Mouse (Mus musculus) intestine, embryonic 16.5 days (tissue): Measurements from ENCODE around the gene Clnk. TPM values are rescaled to one million over a fixed set of nuclear protein-coding genes. Genes with fewer than 3 reads are reported as not detected.

Experiments
- ATAC-seq: fragments of 200-750 bp; cut with Nextera tagmentation; 2 replicates; pipeline ENCODE4 v1.8.0; 2017; ENCODE audit warnings: moderate TSS enrichment, moderate library complexity
- H3K27ac ChIP-seq: fragments of 300-500 bp; sonication (generic); 2 replicates; pipeline ENCODE4 v1.5.1; 2014; ENCODE audit warnings: mild to moderate bottlenecking, low read length
- H3K27me3 ChIP-seq: fragments of 300-500 bp; sonication (generic); replicated peaks from 2 replicates; pipeline ENCODE4 v1.6.1; 2014; ENCODE audit warnings: low read length, control low read depth, mixed read lengths; ENCODE audit not compliant: control insufficient read depth, insufficient read depth
- H3K36me3 ChIP-seq: fragments of 300-500 bp; sonication (generic); 2 replicates; pipeline ENCODE4 v1.6.1; 2014; ENCODE audit warnings: low read length, control low read depth; ENCODE audit not compliant: control insufficient read depth, insufficient read depth
- H3K4me1 ChIP-seq: fragments of 300-500 bp; sonication (generic); 2 replicates; pipeline ENCODE4 v1.6.1; 2014; ENCODE audit warnings: low read length, control low read depth, mixed read lengths; ENCODE audit not compliant: control insufficient read depth, insufficient read depth
- H3K4me2 ChIP-seq: fragments of 300-500 bp; sonication (generic); 2 replicates; pipeline ENCODE4 v1.6.1; 2014; ENCODE audit warnings: low read depth, low read length, control low read depth
- H3K4me3 ChIP-seq: fragments of 300-500 bp; sonication (generic); 2 replicates; pipeline ENCODE4 v1.5.1; 2014; ENCODE audit warnings: mild to moderate bottlenecking, low read length
- H3K9ac ChIP-seq: fragments of 300-500 bp; sonication (generic); 2 replicates; pipeline ENCODE4 v1.6.1; 2014; ENCODE audit warnings: low read depth, low read length
- H3K9me3 ChIP-seq: fragments of 300-500 bp; sonication (generic); 2 replicates; pipeline ENCODE4 v1.6.1; 2016; ENCODE audit warnings: low read length, control low read depth; ENCODE audit not compliant: control insufficient read depth
- WGBS: fragments of 180-500 bp; shearing (Covaris S2); extraction: QIAGEN DNeasy Blood & Tissue Kit; methylation state at CpG from one replicate; pipeline ENCODE4 v1.1.7; 2014; 5-methylcytosine and 5-hydroxymethylcytosine counted together
- polyA plus RNA-seq: library from polyadenylated mRNA; unstranded; fragments of >200 nt; fragmentation: Nextera tagmentation; extraction: Ambion mirVana; gene quantifications from 2 replicates; pipeline ENCODE4 v1.2.1, GENCODE M21; 2015

The Clnk gene
- polyA plus RNA-seq, 1 experiment from 2014 or later, result 0.57 TPM

- Histone ChIP-seq H3K36me3 (no peaks in the 10 kb centered on the region), H3K27ac (no peak overlapping the region), H3K4me2 (no peak overlapping the region), H3K9ac (no peak overlapping the region), H3K4me1 (no peaks in the 10 kb centered on the region), H3K9me3 (no peaks in the 10 kb centered on the region), H3K4me3 (no peak overlapping the region), H3K27me3 (no peaks in the 10 kb centered on the region)
- 68% methylated on average over 7 of the region's 7 CpGs for WGBS
- ATAC-seq, result no peak
These were observed 169.1 kb downstream of the Clnk start for GRCm38 (mm10) chr5:38707364-38708075.

GRCm38 (mm10) chr5:38702941-38703340 is 173.7 kb downstream of the Clnk start:
- Histone ChIP-seq H3K4me2 (no peak overlapping the region), H3K9me3 (no peaks in the 10 kb centered on the region), H3K9ac (no peak overlapping the region), H3K27me3 (no peaks in the 10 kb centered on the region), H3K36me3 (no peaks in the 10 kb centered on the region), H3K4me3 (no peak overlapping the region), H3K4me1 (no peaks in the 10 kb centered on the region), H3K27ac (no peak overlapping the region)
- ATAC-seq, result no peak
- WGBS, result 90% methylated on average over 6 of the region's 6 CpGs

DNA sequence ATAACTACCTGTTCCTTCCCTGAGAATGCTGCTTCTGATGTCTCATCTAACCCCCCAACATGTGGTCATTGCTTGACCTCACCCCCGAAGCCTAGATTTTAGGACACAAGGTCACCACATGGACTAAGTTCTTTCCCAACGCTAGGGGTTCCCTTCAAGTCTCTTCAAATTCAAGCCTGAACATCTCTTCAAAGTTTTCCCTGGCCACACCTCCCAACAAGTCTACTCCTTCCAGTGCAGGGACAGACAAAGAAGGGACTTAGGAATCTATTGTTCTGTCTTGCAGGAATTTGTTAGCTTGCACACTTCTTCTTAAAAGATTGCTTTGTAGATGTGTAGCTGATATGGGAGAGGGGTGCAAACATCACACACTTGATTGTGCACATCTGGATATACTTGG is 174.5 kb downstream of the Clnk start:
- H3K4me2 ChIP-seq, result no peak overlapping the region
- H3K9me3 ChIP-seq, result no peaks in the 10 kb centered on the region
- H3K27me3 ChIP-seq, result no peaks in the 10 kb centered on the region
- ATAC-seq, result no peak
- WGBS, result 67% methylated on average over 2 of the region's 2 CpGs
- no peaks in the 10 kb centered on the region for H3K4me1 ChIP-seq
- H3K9ac ChIP-seq, result no peak overlapping the region
- no peak overlapping the region for H3K4me3 ChIP-seq
- H3K36me3 ChIP-seq, result no peaks in the 10 kb centered on the region
- H3K27ac ChIP-seq, result no peak overlapping the region

GRCm38 (mm10) chr5:38698466-38698865 is 178.1 kb downstream of the Clnk start:
- Histone ChIP-seq H3K27ac (no peak overlapping the region), H3K36me3 (no peaks in the 10 kb centered on the region), H3K4me2 (no peak overlapping the region), H3K4me3 (no peak overlapping the region), H3K27me3 (no peaks in the 10 kb centered on the region), H3K9ac (no peak overlapping the region), H3K4me1 (no peaks in the 10 kb centered on the region), H3K9me3 (no peaks in the 10 kb centered on the region)
- 79% methylated on average over 5 of the region's 5 CpGs for WGBS
- ATAC-seq, result no peak

DNA sequence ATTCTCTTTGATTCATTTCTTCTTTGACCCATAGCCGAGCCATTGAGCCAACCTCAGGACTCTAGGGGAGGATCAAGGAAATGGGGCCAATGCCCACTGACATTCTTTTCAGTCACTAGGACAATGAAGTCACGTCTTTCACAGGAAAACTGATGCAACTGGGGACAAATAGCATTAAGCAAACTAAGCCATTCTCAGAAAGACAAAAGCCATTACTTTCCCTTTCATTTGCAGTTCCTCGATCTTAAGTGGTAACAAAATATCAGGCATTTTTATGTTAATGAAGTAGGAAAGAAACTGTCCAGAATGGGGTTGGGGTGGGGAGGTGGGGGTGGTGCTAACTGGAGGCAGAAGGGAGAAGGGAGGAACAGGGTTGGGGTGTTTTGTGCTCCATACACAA is 178.6 kb downstream of the Clnk start:
- Histone ChIP-seq H3K36me3 (no peaks in the 10 kb centered on the region), H3K9ac (no peak overlapping the region), H3K27ac (no peak overlapping the region), H3K4me1 (no peaks in the 10 kb centered on the region), H3K9me3 (no peaks in the 10 kb centered on the region), H3K27me3 (no peaks in the 10 kb centered on the region), H3K4me3 (no peak overlapping the region), H3K4me2 (no peak overlapping the region)
- whole genome bisulfite sequencing, result 54% methylated on average over 3 of the region's 3 CpGs
- no peak for ATAC-seq

- H3K9me3 ChIP-seq, result no peaks in the 10 kb centered on the region
- ATAC-seq, result no peak
- no peak overlapping the region for H3K9ac ChIP-seq
- no peaks in the 10 kb centered on the region for H3K36me3 ChIP-seq
- H3K27ac ChIP-seq, result no peak overlapping the region
- H3K4me2 ChIP-seq, result no peak overlapping the region
- no peak overlapping the region for H3K4me3 ChIP-seq
- no peaks in the 10 kb centered on the region for H3K27me3 ChIP-seq
- WGBS, result 73% methylated on average over 8 of the region's 8 CpGs
- no peaks in the 10 kb centered on the region for H3K4me1 ChIP-seq
These were observed 179.8 kb downstream of the Clnk start for GRCm38 (mm10) chr5:38696616-38697375.

- Histone ChIP-seq H3K27me3 (no peaks in the 10 kb centered on the region), H3K27ac (no peak overlapping the region), H3K4me1 (no peaks in the 10 kb centered on the region), H3K4me2 (no peak overlapping the region), H3K9me3 (no peaks in the 10 kb centered on the region), H3K36me3 (no peaks in the 10 kb centered on the region), H3K4me3 (no peak overlapping the region), H3K9ac (no peak overlapping the region)
- 72% methylated on average over 6 of the region's 6 CpGs for WGBS
- ATAC-seq, result no peak
These were observed 183.8 kb downstream of the Clnk start for GRCm38 (mm10) chr5:38692859-38693258.

GRCm38 (mm10) chr5:38689186-38689585 is 187.4 kb downstream of the Clnk start:
- Histone ChIP-seq H3K4me1 (no peaks in the 10 kb centered on the region), H3K4me3 (no peak overlapping the region), H3K9ac (no peak overlapping the region), H3K4me2 (no peak overlapping the region), H3K27ac (no peak overlapping the region), H3K36me3 (no peaks in the 10 kb centered on the region), H3K27me3 (no peaks in the 10 kb centered on the region), H3K9me3 (no peaks in the 10 kb centered on the region)
- no peak for ATAC-seq
- WGBS, result 88% methylated on average over 6 of the region's 6 CpGs

DNA sequence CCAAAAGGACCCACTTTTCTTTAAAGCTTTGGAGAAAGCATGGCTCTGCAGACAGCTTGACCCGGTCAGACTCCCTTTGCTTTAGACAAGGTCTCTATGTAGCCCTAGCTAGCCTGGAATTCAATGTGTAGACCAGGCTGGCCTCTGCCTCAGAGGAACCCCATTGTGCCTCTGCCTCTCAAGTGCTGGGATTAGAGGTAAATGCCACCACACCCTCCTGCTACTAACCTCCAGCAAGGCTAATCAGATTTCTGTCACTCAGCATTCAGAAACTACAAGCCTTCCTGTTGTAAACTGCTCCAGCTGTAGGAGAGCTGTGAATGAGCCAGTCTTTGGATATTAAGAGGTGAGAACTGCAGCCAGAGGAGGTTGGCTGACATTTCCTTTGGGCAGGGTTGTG is 188.9 kb downstream of the Clnk start:
- H3K9me3 ChIP-seq, result no peaks in the 10 kb centered on the region
- no peak overlapping the region for H3K4me3 ChIP-seq
- H3K27me3 ChIP-seq, result no peaks in the 10 kb centered on the region
- no peak for ATAC-seq
- H3K36me3 ChIP-seq, result no peaks in the 10 kb centered on the region
- H3K9ac ChIP-seq, result no peak overlapping the region
- 83% methylated on average over 1 of the region's 1 CpGs for WGBS
- H3K27ac ChIP-seq, result no peak overlapping the region
- H3K4me2 ChIP-seq, result no peak overlapping the region
- peaks cover 5% of the 10 kb centered on the region for H3K4me1 ChIP-seq
